ENCODE assay signal across 12 mouse cellular contexts in genomic region chr5:113648647-113649211, GRCm38 (mm10). TPM values are rescaled to one million over a fixed set of nuclear protein-coding genes. Genes with fewer than 3 reads are reported as not detected.
DNase-seq lines count a peak whose midpoint lies in the region; ATAC-seq lines count a peak whose summit lies in the region.
"Had no signal": no experiment of that assay in that cellular context is flagged by ENCODE, and none has a peak within 500 bp of the region (broad histone marks: within the 10 kb centered on the region; RNA-seq: fewer than 3 reads in every experiment).

No protein-coding gene starts in this region.

- peaks cover 16% of the 10 kb centered on the region for H3K27me3 ChIP-seq in embryonic facial prominence, embryonic 13.5 days
- peaks cover 43% of the 10 kb centered on the region for H3K27me3 ChIP-seq in embryonic facial prominence, embryonic 10.5 days (replicated peaks; ENCODE audit: low read depth, poor library complexity, severe bottlenecking)
- 0 out of 2 replicates have a peak, but pooled peaks cover 3% of the 10 kb centered on the region for H3K27me3 ChIP-seq in kidney, embryonic 14.5 days (ENCODE audit: control insufficient read depth, insufficient read depth, low read length)
- peaks cover 34% of the 10 kb centered on the region for H3K27me3 ChIP-seq in neural tube, embryonic 13.5 days
- H3K27me3 ChIP-seq: stomach, embryonic 15.5 days had no signal

- DNase-seq in embryonic facial prominence, embryonic 10.5 days (ENCODE audit: low spot score) = no peak
- no peak for DNase-seq in kidney, adult 9 months
- no peak for DNase-seq in neural tube, embryonic 10.5 days (ENCODE audit: extremely low spot score, low spot score)
- DNase-seq in frontal cortex, postnatal 36 days (ENCODE audit: low spot score in 2 of 2) = no peak
- no peak for DNase-seq in ovary, adult 18-20 months (ENCODE audit: low spot score)
- DNase-seq: kidney, adult 8-10 months; right cerebral cortex, adult 18-20 months had no signal

- H3K9ac ChIP-seq in embryonic facial prominence, embryonic 13.5 days = no peak overlapping the region
- no peak overlapping the region for H3K9ac ChIP-seq in kidney, embryonic 14.5 days (ENCODE audit: low read depth, low read length)
- H3K9ac ChIP-seq in neural tube, embryonic 13.5 days = no peak overlapping the region
- H3K9ac ChIP-seq: stomach, embryonic 15.5 days had no signal

- no peak overlapping the region; the same call in 1 of the 2 replicates for H3K4me3 ChIP-seq in embryonic facial prominence, embryonic 13.5 days
- H3K4me3 ChIP-seq in embryonic facial prominence, embryonic 10.5 days = no peak overlapping the region
- 0 out of 2 replicates have a peak overlapping the region, but pooled peaks have one; percentile 29 for H3K4me3 ChIP-seq in kidney, embryonic 14.5 days (ENCODE audit: low read length)
- no peak overlapping the region for H3K4me3 ChIP-seq in neural tube, embryonic 13.5 days
- H3K4me3 ChIP-seq: left cerebral cortex, adult 2 months had no signal

- no peak overlapping the region for H3K27ac ChIP-seq in embryonic facial prominence, embryonic 13.5 days
- H3K27ac ChIP-seq in embryonic facial prominence, embryonic 10.5 days (replicated peaks) = no peak overlapping the region
- H3K27ac ChIP-seq in kidney, embryonic 14.5 days (ENCODE audit: low read depth, low read length) = no peak overlapping the region
- H3K27ac ChIP-seq in neural tube, embryonic 13.5 days (replicated peaks) = no peak overlapping the region
- H3K27ac ChIP-seq: stomach, embryonic 15.5 days had no signal

- H3K9me3 ChIP-seq in embryonic facial prominence, embryonic 13.5 days = no peaks in the 10 kb centered on the region
- no peaks in the 10 kb centered on the region for H3K9me3 ChIP-seq in embryonic facial prominence, embryonic 10.5 days
- no peaks in the 10 kb centered on the region for H3K9me3 ChIP-seq in kidney, embryonic 14.5 days (ENCODE audit: control insufficient read depth, low read length)
- no peaks in the 10 kb centered on the region for H3K9me3 ChIP-seq in neural tube, embryonic 13.5 days
- H3K9me3 ChIP-seq: stomach, embryonic 15.5 days had no signal

- WGBS in embryonic facial prominence, embryonic 13.5 days = 85% methylated on average over 5 of the region's 5 CpGs
- WGBS in embryonic facial prominence, embryonic 10.5 days = 89% methylated on average over 5 of the region's 5 CpGs
- WGBS in kidney, embryonic 14.5 days = 77% methylated on average over 5 of the region's 5 CpGs
- WGBS in neural tube, embryonic 13.5 days = 93% methylated on average over 5 of the region's 5 CpGs

- peak overlapping the region; percentile 60 for H3K4me2 ChIP-seq in embryonic facial prominence, embryonic 13.5 days
- H3K4me2 ChIP-seq in kidney, embryonic 14.5 days (replicated peaks; ENCODE audit: low read depth, low read length) = peak overlapping the region; percentile 48; the same call in 1 of the 2 replicates
- H3K4me2 ChIP-seq in neural tube, embryonic 13.5 days = peak overlapping the region; percentile 40; the same call in 1 of the 2 replicates

- no peaks in the 10 kb centered on the region for H3K36me3 ChIP-seq in embryonic facial prominence, embryonic 13.5 days
- no peaks in the 10 kb centered on the region for H3K36me3 ChIP-seq in embryonic facial prominence, embryonic 10.5 days (replicated peaks)
- H3K36me3 ChIP-seq in kidney, embryonic 14.5 days (ENCODE audit: control insufficient read depth, insufficient read depth, low read length) = no peaks in the 10 kb centered on the region
- H3K36me3 ChIP-seq in neural tube, embryonic 13.5 days = no peaks in the 10 kb centered on the region
- H3K36me3 ChIP-seq: stomach, embryonic 15.5 days had no signal

- no peak for ATAC-seq in embryonic facial prominence, embryonic 13.5 days (ENCODE audit: insufficient number of reproducible peaks, insufficient read depth, low FRiP score, low TSS enrichment, low read depth)
- ATAC-seq in kidney, embryonic 14.5 days (ENCODE audit: low FRiP score, low TSS enrichment) = no peak
- ATAC-seq in neural tube, embryonic 13.5 days (ENCODE audit: low read depth) = no peak

- peaks cover 20% of the 10 kb centered on the region for H3K4me1 ChIP-seq in embryonic facial prominence, embryonic 13.5 days
- H3K4me1 ChIP-seq in embryonic facial prominence, embryonic 10.5 days = peaks cover 31% of the 10 kb centered on the region
- peaks cover 7% of the 10 kb centered on the region; the same call in 1 of the 2 replicates for H3K4me1 ChIP-seq in kidney, embryonic 14.5 days (ENCODE audit: control insufficient read depth, insufficient read depth, low read length)
- H3K4me1 ChIP-seq in neural tube, embryonic 13.5 days (replicated peaks) = peaks cover 18% of the 10 kb centered on the region

RNA-seq across cellular contexts. Expression of gene Cmklr1, which starts 1.5 kb away (rescaled TPM):
- 4.5 and 5.3 TPM in 2 replicates for polyA plus RNA-seq in embryonic facial prominence, embryonic 13.5 days (2015; fragmentation: Nextera tagmentation; extraction: Ambion mirVana)
- polyA plus RNA-seq in embryonic facial prominence, embryonic 10.5 days (2016; fragmentation: Nextera tagmentation; extraction: Ambion mirVana) = 0.41 and 0.69 TPM in 2 replicates
- 3.6 and 4.9 TPM in 2 replicates for polyA plus RNA-seq in kidney, embryonic 14.5 days (2014; fragmentation: Nextera tagmentation; extraction: Ambion mirVana)
- 2.2 and 2.6 TPM in 2 replicates for polyA plus RNA-seq in neural tube, embryonic 13.5 days (2015; fragmentation: Nextera tagmentation; extraction: Ambion mirVana)
